Mouse (Mus musculus) heart, adult 10 weeks (tissue): ENCODE measurements around the gene Cfap99. TPM values are rescaled to one million over a fixed set of nuclear protein-coding genes. Genes with fewer than 3 reads are reported as not detected.

Experiments
- polyA plus RNA-seq: library from polyadenylated mRNA; stranded (reverse); fragments of 350-450 nt; fragmentation: Illumina TruSeq; extraction: RNeasy Lipid Tissue Mini Kit (QIAGEN cat#74804); gene quantifications from one replicate; pipeline ENCODE4 v1.2.3, GENCODE M21; 2014; ENCODE audit warnings: low read depth, low replicate concordance

Gene Cfap99
- not detected for polyA plus RNA-seq

DNA sequence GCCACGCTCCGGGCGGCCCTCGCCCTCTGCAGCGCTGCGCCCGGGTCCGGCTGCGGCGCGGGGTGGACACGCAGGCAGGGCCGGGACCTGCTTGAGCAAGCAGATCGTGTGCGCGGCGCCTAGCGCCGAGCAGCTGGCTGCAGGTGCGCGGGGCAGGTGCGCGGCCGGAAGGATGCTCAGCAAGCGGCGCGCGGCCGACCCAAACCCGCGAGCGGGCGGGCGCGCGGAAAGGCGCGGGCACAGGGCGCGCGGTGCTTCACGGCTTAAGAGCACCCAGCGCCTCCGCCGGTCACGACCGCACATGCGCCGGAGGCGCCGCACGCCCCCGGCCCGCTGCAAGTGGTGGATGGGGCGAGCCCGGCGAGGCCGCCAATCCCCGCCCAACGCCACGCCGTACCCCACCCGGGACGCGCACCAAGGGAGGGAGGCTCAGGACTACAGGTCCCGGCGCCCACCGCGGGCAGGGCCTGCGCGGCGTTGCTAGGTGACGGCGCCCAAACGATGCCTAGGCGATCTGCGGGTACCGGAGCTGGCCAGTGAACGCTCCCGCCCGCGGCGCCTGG, at the start of gene Cfap99, which contains the start of gene Zfyve28:
Gene Cfap99 (plus strand): TSS at position 447 of the 563 bp plus-strand sequence.
Gene Zfyve28 (minus strand): TSS at position 296 of the 563 bp plus-strand sequence.

DNA sequence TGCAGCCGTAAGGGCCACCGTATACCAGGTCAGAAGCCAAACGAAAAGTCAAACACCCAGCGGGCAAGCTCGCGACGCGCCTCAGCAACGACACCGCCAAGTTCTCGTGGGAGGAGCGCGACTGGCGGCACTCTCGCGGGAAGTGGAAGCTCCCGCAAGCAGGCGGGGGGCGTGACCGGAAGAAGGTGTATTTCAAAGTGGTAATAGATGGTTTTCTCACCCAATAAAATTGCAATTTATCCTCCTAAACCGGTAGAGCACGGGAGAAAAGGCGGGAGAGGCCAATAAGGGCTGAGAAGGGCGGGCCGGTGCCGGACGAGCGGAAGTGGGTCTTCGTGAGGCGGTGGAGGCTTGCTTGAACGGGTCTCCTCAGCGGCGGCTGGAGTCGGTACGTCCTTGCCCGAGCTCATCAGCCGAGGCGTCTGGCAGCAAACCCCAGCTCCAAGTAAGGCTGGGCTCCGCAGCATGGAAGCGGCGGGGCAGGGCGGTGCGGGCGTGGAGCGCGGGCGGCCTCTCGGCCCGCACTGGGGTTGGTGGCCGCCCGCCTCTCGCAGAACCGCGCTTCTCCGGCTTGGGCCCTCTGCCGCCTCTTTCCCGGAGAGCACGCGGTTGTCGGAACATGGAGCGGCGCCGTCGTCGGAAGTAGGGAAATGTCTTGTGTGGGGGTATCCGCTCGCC, 47.8 kb downstream of the Cfap99 start, which contains the start of gene Rnf4:
Gene Rnf4 (plus strand): TSS at position 193 of the 678 bp plus-strand sequence.

DNA sequence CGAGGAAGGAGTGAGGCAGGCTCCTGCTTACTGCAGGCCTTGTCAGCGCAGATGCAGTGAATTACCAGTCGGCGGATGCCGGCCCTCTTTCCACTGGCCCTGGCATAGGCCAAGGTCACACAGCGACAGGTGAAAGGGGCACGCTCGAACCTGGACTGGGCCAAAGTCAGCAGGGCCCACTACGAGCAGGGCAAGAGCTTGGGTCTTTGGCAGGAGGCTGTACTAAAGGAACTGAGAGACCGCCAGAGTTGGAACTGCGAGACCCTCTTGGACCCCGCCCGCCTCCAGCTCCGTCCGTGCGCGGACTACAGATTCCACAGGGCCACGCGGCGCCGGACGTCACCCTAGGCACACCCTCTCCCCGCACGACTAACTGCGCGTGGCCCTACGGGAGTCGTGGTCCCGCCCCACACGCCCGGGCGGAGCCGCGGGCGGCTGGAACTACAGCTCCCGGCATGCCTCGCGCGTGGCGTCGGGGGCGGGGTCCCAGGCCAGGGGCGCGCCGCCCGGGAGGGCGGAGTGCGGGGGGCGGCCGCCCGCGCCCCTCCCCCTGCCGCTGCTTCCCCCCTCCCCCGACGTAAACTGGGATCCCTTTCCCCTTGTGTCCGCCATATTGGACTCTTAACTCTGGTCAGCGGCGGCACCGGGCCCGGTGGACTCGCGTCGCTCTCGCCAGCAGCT, 81.1 kb downstream of the Cfap99 start, which contains the start of gene Fam193a:
Gene Fam193a (plus strand): TSS at position 593 of the 681 bp plus-strand sequence.

Other genes with a start within 250 kb of the Cfap99 start
- gene Poln, start 119.2 kb upstream of the Cfap99 start, polyA plus RNA-seq: 4.8 TPM
- gene Haus3, start 119.1 kb upstream of the Cfap99 start, polyA plus RNA-seq: 5.5 TPM
- gene Mxd4, start 100.9 kb upstream of the Cfap99 start, polyA plus RNA-seq: 54.0 TPM
- gene Zfyve28, start 151 bp upstream of the Cfap99 start, polyA plus RNA-seq: 0.71 TPM
- gene Rnf4, start 47.7 kb downstream of the Cfap99 start, polyA plus RNA-seq: 29.3 TPM
- gene Fam193a, start 81.3 kb downstream of the Cfap99 start, polyA plus RNA-seq: 12.8 TPM
- gene Tnip2, start 225.4 kb downstream of the Cfap99 start, polyA plus RNA-seq: 13.7 TPM
- gene Sh3bp2, start 237.2 kb downstream of the Cfap99 start, polyA plus RNA-seq: 2.4 TPM